Mouse (Mus musculus): ENCODE measurements around the gene Actrt2.

Actrt2 gene

DNA sequence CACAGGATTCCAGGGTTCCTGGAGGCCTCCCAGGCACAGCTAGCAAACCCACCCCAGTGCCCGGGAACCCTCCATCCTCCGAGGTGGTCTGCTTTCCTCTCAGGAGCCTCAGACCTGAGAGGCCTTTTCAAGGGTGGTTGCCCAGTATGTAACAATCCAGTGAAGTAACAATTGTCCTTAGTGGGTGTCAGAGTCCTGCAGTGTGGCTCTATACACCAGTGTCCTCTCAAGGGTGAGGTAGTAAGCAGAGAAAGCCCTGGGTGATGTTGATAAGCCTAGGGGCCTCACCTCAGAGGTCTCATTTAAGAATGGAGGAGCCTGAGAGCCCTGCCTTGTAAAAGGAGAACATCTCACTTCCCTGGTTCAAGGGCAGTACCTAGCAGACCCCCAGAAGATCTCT lies at the start of gene Actrt2:
TSS of gene Actrt2 (minus strand) at position 101 of the 400 bp plus-strand sequence.
- no peak for DNase-seq

DNA sequence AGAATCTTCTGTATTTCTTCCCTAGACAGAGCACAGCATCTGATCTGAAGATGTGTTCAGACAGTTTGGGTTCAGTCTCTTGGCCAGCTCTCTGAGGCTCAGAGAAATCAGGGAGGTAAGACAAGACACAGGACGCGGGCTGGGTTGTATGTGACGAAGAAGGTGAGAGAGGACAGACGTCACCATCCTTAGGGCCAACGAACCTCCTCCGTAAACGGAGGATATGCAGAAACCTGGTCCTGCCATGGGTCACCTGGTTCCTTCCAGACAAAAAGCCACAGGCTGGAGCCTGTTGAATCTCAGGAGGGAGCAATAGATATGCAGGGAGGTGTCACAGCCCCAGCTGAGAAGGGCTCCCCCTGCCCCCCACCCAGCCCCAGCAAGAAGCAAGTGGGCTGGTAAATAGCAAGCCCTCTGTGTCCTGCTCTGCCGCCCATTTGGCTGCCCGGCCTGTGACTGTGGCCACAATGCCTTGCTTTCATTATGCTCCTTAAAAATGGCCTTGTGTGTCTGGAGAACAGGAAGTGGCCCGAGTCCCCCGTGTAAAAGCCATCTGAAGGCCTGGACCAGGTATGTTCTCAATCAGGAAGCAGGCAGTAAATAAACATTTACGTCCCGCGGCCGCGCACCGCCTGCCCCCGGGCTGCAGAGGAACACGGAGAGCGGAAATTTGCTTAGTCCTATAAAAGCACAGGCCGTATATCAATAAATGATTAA lies 41.9 kb upstream of the Actrt2 start:
- no peak for DNase-seq

DNA sequence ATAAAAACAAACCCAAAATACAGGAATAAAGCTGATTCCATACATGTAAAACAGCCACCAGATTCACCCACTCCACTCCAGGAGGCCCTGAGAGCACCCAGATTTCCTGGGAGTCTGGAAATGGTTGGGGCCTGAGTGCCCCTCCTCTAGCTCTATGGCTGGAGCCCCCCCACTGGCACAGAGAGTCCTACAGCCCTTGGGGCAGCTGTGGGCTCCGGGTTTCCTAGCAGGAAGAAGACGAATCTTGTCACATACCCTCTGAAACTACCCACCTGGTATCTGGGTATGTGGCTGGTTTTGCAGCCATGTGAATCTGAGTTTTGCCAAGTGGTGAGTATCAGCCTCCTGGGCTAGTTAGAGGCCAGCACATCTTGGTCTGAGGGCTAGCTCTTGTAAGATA lies 41.1 kb upstream of the Actrt2 start:
- DNase-seq, result no peak

DNA sequence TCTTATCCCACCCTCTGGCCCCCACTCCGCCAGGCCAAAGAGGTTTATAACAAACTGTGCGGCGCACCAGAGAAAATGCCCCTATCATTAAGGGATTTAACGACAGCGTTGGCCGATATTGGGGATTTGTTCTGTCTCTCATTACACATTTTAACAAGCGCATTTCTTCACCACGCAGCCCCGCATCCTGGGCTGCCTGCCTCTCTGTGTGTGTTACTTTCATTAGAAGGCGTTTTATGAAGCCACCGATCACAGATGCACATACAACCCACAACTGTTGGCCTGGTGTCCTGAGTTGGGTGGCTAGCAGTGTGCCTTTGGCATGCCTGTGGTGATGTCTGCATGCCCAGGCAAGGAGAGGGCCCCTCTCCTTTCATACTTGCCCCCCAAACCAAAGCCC lies 40.6 kb upstream of the Actrt2 start:
- no peak for DNase-seq

DNA sequence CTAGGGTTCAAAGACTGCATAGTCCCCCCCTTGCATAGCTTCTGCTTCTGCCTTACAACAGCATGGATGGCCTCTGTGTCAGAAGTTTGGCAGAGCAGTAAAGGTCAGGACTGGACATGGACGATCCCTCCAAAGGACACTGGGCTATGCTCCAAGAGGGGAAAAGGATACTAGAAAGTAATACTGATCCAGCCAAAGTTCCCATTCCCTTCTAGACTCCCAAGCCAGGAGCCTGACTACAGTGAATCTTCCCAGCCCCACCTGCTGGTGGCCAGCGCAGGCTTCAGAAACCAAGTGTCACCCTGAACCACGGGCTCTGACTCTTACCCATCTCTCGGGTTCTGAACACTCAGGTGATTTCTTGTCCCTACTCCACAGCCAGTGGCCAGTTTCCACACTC lies 39.9 kb upstream of the Actrt2 start:
- no peak for DNase-seq

DNA sequence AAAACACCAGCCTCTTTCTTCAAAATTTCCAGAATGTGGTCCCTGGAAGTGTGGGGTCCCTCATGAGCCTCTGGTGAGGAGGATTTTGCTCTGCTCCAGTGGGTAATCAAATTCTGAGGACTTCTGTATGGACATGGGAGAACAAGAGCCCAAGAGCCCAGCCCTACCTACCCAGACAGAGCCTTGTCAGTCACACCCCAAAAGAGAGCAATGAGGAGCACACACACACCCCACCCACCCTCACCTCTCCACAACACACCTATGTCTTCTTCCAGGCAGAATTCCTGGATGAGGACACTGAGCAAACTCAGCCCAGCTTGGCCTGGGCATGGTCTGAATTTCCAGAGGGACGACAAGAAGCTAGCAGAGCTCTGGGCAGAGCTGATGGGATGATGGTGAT lies 38.8 kb upstream of the Actrt2 start:
- no peak for DNase-seq

DNA sequence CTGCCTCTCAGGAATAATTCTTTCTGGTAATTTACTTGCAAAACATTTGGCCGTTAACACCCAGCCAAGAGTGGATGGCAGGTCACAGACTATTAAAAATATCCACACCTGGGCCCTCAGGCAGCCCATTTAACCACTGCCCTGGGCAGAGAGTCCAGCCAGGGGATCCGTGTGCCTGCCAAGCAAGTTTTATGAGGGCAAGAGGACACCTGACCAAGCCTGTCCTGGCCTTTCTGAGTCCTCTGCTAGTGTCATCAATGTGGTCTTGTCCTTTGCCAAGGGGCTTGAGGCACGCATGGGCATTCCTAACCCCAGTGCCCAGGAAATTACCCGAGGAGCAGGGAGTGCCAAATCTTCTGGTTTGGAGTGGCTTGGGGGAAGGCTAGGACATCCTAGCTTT lies 38.0 kb upstream of the Actrt2 start:
- no peak for DNase-seq

DNA sequence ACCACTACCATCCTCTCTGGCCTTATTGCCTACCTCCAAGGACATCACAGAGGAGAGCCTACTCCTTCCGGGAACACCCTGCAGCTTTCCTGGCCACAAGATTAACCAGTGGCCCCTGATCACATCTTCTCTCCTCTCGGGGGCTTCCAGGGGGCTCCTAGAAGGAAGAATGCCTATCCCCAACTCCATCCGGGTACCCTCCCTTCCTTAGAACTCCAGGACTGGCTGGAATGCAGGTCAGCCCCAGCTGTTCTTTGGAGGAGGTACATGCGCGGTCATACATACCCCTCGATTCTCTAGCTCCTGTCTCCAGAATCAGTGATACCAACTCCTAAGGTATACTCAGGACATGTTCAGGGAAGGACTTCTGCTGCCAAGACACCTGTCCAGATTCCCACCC lies 37.4 kb upstream of the Actrt2 start:
- no peak for DNase-seq

DNA sequence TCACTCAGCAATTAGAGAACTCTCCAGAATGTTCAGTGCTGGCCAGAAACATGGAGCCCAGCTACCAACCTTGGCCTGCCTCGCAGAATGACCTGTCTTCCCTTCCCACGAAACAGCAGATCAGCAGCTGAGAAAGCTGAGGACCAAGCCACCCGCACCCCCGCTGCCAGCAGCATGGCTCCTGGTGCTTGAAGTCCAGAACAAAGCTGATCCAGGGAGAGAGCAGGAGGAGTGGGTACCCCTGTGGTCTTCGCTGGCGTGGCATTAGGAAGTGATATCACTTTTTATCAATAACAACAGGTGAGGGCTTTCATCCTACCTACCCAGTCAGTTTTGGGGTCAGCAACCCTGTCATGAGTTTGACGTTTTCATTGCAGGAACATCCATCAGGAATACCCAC lies 36.9 kb upstream of the Actrt2 start:
- DNase-seq, result no peak

DNA sequence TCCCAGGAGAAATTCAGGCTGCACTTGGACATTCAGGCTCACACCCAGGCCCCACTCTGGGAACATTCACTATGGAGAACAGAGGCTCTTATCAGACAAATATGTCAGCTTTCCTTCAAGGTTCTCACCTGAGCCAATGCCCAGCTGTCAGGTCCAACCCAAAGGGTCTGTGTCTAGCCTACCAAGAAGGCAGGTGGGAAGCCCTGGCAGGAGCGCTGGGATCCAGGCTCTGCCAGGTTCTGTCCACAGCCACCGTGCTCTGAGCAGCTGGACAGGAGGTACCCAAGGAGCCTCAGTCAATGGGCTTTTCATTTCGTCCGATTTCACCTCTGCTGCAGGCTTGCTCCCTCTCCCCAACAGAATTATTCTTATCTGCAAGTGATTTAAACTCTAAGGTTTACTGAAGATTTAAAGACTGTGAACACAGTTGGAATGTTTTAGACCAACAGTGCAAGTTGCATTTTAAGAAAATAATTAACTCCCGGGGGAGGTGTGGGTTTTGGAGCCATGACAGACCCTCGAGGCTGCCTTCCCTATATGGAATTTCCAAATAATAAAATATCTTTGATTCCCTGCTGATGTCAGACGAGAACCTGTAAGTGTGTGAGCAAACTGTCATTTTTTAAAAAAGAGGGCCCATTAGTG lies 35.9 kb upstream of the Actrt2 start:
- DNase-seq, result no peak

DNA sequence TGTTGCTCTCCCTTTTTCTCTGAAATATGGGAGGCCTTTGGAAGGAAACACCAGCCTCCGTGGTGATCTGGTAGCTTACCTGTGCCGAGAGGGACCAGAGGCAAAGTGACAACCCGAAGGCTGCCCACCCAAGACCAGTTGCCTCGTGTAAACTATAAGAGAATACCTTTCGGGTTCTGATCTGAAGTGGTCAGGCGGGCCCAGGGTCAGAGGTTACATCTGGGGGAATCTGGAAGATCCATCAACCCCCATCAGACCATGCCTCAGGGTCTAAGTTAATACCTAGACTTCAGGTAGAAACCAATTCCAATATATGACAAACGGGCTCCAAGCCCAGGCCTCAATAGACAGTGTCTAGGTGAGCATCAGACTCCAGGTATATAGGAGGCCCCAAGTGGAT lies 35.3 kb upstream of the Actrt2 start:
- no peak for DNase-seq

DNA sequence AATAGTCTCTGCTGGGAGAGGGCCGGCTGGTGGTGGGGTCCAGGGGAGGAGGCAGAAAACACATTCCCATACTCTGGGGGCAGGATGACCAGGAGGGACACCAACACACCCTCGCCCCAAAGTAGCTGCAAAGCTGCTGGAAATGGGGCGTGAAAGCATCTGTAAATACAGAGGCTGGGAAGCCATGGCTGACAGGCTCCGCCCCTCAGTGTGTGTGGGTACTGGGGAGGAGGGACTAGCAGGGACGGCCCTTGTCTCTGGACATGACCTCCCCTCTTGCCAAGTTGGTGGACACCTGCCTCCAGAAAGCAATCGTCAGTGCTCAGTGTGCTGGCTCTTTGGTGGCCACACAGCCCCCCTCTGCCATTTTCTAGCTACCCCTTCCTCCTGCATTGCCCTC lies 34.5 kb upstream of the Actrt2 start:
- no peak for DNase-seq

DNA sequence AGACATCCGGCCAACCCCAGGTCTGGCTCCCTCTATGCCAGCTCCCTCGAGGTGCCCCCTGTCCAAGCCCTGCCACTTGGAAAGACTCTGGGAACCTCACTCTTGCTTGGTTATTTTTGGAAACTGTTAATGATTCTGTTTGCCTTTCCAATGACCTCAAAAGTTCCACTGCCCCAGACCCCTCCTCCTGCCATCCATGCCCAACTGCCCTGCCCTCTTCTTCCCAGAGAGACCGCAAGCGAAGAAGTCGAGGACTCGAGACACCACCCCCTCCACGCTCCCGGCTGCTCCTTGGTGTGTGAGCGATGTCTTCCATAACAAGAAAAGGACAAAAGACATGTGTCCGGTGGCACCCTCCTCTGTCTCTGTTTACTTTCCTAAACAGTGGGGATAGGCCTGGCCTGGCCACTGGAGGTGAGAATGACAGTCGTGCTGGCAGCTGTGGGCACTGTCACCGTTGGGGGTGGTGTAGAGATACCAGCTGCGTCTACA lies 33.3 kb upstream of the Actrt2 start:
- no peak for DNase-seq

DNA sequence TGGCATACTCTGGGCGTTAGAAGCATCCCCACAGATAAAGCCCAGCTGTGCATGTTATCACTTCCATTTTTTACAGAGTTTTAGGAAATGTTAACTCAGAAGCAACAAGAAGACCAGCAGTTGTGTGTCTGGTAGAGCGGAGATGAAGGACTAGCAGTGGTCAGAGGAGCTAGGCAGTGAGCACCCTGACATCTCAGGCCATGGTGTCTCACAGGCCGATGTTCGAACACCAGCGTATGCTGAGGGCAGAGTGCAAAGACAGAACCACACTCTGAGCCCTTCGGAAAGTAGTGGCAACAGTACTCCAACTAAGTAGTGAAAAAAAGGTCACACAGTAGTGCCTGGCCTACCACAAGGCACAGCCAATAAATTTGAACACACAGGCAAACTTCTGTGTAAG lies 32.8 kb upstream of the Actrt2 start:
- DNase-seq, result no peak

DNA sequence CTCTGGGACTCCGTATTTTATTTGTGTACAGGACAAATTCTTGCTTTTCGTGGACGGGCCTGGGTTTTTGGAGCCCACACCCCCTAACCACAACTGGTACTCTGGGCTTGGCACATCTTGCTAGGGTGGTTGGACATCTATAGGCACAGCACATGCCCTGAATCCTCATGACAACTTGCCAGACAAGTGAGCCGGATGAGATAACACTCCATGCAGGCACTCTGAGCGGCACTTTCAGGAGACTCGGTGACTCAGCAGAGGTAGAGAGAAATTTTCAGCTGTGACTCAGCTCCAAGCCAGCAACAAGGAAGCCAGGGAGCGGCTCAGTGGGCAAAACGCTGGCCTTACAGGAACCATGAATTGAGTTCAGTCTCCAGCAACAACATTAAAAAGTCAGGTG lies 31.6 kb upstream of the Actrt2 start:
- no peak for DNase-seq

DNA sequence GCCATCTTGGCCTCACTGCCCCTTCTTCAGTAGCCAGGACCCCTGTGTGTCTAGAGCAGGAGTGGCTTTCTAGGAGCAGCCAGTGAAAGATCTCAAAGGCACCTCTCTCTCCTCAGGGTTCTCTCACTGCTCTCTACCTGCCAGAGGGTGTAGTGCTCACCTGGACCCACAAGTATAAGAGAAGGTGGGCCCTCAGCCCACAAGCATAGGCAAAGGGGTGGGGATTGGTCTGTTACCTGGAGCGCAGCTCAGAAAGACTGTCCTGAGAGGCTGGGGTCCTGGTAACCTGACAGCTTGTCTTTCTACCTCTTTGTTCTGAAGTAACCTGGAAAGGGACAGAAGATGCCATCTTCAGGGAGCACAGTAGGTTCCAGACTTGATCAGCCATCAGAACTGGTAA lies 31.0 kb upstream of the Actrt2 start:
- DNase-seq, result no peak

DNA sequence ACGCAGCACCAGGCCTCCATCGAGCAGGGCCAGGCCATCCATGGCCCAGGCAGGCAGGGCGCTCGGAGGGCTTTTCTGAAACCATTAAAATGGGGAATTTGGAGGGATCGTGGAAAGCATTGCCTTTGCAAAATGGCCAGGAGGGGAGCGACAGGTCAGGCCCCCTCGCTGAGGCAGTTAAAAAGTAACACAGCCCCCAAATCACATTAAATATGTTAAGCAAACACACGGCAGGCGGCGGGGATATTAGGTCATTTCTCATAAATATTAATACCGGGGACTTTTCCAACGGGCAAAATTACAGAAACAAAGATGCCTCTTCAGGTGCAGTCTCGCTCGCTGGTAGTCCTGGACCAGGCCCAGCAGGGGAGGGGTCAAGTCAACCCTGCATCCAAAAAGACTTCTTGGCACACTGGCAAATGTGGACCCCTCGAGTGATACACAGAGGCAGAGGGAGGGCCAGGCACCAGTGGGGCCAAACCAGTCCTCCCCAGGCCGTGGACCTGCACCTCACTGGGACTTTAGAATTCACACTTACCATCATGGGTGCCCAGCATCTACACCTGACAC lies 30.4 kb upstream of the Actrt2 start:
- no peak for DNase-seq

DNA sequence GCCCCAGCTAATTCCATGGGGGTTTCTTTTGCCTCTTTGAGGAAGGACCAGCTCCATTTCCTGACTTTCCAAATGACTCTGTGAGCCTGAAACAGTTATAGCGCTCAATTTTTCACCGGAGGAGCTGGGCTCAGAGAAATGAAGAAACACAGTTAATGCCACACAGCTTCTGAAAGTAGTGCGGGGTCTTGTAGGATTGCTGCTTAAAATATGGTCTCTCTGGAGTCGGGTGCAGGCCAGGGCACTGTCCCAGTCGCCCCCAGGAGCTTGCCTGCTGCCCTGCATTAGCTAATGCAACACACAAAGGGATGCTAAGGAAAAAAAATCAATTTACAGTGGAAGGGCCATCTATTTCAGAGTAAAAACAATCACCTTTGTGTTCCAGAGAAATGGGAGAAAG lies 29.8 kb upstream of the Actrt2 start:
- DNase-seq, result no peak

DNA sequence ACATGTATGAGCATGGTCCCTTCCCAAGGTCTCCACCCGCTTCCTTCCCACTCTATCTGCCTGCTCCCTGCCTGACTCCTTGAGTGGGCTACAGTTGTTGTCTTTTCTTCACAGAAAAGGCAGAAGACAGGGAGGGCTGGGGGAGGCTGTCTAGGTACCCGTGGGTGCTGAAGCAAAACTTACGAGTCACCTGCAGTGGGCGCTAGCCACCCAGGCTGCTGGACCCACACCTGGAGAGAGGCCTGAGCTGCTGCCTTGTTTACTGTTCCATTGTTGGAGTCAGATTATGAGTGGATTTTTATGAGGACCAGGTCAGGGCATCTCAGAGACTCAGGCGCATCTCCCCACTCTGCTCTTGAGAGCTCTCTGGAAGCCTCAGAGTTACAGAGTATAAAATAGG lies 28.9 kb upstream of the Actrt2 start:
- DNase-seq, result no peak

DNA sequence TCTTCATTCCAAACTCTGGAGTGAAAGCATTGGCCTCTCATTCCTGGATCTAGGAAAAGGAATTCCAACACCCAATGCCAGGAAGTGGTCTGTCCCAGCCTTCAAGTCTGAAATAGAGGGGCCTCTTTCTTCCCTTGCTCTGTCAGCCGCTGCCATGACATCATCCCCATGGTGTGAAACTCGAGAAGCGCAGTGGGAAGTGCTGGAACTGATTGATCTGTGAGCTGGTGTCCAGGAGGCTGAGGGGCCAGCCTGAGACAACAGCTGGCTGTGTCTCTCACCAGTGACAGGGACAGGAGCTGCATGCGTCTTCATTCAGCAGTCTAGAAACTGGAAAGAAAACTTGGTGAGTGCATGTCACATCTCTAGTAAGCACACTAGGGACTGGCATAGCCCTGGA lies 28.5 kb upstream of the Actrt2 start:
- DNase-seq, result no peak

DNA sequence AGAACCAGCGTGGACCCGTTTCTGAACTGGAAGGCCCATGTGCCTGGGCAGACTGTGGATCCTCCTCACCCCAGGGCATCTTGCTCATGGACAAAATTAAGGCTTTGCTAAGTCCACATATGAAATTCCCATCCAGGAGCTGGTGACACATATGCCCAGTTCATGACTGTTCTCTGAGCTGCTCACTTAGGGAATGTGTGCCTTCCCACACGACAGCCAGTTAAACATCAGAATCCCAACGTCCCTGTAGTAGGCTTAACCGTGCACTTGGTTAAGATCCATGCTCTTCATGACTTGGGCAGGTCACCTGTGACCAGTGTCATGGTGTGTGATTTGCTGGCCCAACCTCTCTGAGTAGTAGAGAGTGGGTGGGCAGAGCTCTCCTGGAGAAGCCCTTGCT lies 26.7 kb upstream of the Actrt2 start:
- DNase-seq, result no peak

DNA sequence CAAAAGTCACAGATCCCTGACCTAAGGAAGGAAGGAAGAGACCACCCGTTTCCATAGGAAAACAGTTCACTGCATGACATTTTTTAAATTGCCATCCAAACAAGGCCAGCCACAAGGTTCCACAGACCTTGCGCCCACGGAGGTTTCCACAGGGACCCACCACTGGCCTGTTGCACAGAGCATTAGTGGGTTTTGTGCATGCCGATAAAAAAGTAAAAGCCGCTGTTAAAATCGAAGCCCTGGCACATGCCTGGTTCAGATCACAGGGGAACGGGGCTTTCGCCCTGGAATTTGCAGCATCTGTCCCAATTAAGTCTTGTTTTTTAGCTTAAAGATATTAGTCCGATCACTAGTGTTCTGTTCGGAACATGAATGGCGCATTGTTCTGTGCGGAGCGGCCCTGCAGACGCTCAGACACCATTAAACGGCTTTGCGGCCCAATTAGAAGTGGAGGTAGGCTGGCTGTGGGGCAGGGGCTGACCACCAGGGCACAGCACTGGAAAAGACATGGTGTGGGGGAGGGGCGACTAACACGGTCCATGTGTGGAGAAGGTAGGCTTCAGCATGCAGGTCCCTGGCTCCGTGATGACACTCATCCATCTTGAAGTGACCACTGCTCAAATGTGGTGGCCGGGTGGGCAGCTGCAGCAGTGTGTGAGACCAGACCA lies 25.8 kb upstream of the Actrt2 start:
- DNase-seq, result no peak

DNA sequence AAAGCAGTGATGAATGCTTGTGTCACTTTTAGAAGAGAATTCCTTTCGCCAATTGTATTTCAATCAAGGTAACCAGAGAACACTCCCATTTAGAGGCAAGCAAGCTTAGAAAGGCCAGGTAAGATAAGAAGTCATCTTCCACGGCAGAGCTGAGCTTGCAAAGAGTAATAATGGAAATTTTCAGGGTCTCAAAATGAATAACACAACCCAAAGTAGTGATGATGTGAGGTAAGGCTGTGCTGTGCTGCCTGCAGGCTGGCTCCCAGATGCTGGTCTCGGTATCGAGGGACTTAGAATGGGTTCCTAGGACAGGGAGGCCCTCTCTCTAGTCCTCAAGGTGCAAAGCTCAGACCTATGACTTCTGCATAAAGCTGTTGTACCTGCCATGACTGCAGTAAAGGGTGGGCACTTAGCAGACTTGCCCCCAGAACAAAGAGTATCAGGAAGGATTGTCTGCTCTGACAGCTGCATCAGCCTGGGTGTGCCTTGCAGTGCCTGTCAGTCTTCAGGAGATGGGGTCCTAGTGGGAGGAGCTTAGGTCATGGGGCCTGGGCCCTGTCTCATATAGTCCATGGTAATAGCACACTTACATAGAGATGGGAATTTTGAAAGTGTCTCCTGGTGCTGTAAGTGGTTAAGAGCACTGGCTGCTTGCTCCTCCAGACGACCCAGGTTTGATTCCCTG lies 15.5 kb upstream of the Actrt2 start:
- DNase-seq, result no peak

Measured in thymus, postnatal 25 days (tissue).